Mouse (Mus musculus) cerebellum, adult (tissue): Measurements from ENCODE around the gene Sos1.
A peak's percentile ranks its signal among the peaks of the same experiment; 100 is the strongest.

ENCODE experiments used
- ATAC-seq: cut with Nextera tagmentation; 2 replicates; pipeline ENCODE4 v1.9.2; 2017; ENCODE audit warnings: mild to moderate bottlenecking, moderate library complexity, mixed read lengths; ENCODE audit not compliant: insufficient number of reproducible peaks, low FRiP score, low TSS enrichment

Gene Sos1

DNA sequence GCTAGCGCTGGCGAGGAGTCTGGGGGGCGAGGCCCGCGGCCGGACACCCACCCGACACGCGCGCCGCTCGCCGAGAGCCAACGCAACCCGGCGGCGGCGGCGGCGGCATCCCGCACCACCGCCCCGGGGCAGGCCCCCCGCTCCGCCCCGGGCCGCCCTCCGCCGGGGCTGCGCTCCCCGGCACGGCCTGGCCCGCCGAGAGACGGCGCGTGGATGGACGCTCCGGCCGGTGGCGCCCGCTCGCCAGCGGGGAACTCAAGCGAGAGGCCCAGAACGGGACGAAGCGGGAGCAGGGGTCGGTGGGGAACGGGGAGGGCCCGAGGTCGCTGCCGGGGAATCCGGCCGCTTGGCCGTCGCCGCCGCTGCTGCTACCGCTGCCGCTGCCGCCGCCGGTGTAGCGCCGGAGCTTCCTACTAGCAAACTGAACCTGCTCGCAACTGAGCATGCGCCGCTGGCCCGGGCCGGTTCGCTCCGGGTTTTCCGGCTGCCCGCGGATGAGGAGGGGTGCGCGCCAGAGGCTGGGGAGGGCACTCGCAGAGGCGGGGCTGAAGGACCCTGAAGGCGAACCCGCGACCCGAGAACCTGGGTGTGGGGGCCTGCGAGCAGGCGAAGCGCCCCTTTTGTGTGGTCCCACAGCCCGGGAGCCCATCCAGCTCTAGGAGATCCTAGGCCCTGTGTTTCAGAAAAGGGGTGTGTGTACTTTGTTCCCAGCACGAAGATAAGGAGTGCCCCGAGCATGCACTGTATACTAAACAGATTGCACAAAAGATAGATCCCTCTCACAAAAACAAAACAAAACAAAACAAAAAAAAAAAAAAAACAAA lies at the start of gene Sos1:
Gene Sos1 (minus strand): TSS at position 423 of the 824 bp plus-strand sequence.
- ATAC-seq = peak; percentile 80

DNA sequence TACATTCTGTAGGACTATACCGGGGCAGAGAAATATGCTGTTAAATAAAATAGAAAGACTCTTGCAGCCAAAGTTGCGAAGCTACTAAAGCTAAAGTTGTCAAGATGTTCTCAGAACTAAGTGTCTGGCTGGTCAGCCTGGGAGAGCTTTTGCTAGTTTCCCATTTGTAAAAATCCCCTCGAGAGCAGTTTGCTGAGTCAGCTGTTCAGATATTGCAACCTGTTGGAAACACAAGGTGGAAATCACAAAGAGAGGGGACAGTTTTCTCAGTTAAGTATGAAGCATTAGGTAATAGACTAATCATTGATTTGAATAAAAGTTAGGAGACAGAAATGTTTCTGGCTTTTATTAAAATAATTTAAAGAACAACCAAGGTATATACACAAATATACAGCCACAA lies 43.0 kb upstream of the Sos1 start:
- ATAC-seq = no peak

DNA sequence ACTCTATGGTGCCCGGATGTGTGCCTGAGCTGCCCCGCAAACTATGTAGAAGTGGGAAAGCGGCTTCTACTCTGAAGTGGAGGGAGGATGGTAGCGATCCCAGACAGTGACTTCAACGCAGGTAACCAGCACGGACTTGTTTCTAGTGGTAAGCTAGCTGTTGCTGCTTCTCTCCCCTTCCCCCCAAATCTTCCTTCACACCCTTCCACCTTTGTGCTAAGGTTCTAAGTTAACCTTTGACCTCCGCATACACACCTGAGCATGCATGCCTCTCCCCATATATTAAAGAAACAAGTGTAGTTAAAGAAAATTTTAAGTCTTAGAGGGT lies 41.9 kb upstream of the Sos1 start:
- no peak for ATAC-seq

DNA sequence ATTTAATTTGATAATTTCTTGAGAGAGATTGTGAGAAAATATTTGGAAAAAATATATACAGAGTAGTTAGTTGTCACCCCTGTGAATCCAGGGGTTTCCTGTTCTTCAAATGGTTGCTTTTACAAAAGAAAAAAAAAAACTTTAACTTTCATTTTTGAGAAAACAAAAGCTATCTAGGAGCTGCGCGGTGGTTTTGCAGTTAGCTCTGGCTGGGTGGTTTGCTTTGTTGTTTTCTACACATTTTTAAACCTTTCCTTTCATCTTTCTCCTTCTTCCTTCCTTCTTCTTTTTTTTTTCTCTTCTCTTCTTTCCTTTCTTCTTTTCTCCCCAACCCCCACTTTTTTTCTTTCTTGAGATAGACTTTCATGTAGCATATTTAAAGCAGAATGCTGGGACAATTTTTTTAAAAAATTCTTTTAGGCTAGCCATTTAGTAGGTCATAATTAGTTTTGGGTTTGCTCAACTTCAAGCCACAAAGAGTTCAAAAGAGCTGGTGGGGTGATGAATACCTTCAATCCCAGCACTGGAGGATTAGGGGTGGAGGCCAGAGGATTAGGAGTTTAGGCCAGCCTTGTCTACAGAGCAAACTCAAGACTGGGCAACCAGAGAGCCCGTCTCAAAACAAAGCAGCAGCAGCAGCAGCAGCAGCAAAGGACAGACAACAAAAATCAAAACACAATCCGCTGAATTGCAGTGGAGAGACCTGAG lies 41.4 kb upstream of the Sos1 start:
- no peak for ATAC-seq

DNA sequence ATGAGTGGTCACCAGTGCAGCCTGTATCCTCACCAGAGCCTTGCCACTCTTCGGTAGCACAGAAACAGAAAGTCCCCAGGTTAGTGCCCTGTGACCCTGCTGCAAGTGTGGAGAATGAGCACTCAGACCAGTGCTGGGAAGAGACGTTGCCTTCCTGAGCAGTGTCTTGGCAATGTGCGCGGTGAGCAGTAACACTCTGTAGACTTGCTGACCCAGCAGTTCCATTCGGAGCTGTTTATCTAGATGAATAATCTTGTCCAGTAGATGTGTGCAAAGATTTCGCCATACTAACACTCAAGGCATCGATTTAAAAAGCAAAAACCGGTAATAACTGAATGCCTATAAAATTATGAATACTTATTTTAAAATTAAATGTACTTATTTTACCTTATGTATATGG lies 40.3 kb upstream of the Sos1 start:
- ATAC-seq = no peak

DNA sequence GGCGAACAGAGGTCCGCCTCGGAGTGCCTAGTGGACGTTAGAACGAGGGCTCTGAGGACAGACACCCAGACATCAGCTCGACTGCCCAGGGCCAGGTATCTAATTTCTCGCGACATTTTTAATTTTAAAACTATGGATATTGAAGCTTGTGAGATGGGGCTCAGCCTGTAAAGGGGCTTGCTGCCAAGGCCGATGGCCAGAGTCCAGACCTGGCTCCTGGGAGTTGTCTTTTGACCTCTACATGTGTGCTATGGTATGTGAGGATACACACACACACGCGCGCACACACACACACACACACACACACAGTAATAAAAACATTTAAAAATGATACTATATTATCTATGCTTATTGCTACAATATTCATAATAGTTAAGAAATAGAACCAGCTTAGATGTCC lies 38.6 kb upstream of the Sos1 start:
- no peak for ATAC-seq

DNA sequence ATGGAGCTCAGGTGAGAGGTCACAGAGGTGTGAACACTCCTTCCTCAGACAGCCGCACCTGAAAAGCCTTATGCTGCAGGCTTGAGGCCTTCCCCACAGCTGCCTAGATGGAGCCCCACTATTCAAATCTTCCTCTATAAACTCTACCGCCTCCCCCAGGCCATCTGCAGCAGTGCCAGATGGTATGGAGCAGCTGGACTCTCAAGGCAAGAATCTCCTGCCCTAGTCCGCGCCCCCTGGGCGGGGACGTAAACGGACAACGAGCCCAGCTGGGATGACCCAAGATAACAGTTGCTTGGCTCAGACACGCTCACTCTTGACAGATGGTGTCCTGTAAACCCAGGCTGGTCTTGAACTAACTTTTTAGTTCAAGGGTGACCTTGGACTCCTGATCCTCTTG lies 37.0 kb upstream of the Sos1 start:
- no peak for ATAC-seq

DNA sequence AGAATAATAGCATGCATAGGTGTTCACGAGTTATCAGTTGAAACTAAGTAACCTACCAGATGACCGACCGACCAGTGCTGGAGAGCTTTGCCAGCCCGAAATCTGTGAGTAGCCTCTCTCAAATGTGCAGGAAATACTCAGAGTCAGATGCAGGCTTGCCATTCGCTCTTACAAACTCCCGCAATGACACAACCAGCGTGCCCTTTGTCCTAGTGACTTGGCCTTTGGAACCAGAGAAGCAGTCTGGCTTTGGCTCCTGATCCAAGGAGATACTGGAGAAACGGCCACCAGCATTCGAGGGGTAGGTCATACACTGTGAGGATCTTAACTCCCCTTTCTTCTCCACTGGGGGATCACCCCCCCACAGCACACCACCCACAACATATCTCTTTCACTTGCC lies 35.7 kb upstream of the Sos1 start:
- ATAC-seq = no peak

DNA sequence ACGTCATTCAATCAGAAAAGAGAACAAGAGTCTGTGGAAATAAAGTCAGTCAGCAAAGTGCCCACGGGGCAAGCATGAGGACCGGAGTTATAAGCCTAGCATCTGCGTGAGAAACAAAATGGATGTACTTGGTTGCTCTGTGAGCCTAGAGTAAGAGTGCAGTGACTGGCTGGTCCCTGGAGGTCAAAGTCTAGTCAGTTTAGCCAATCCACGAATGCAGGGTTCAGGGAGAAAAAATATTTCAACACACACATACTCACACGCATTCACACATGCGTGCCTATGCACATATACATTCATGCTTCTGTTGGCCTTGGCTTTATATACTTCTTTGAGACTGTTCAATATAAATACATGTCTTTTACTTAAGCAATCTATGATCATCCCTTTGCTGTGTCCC lies 35.3 kb upstream of the Sos1 start:
- no peak for ATAC-seq

DNA sequence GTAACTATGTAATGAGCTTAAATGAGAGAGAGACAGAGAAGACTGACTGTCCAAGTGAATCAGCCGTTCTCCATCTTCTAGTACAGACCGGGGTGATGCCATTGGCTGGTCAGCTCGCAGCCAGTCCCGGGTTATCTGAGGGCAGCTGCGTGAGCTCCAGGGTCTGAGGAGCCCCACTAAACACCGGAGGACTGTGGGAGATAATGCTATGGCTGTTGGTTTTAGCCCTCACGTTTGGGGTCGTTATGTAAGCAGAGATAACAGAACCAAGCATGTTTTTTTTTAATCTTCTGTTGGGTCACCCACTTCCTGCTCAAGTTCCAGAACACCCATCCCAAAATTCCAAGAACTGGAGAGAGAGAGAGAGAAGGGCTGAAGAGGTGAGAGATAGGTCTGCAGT lies 33.5 kb upstream of the Sos1 start:
- ATAC-seq = no peak

DNA sequence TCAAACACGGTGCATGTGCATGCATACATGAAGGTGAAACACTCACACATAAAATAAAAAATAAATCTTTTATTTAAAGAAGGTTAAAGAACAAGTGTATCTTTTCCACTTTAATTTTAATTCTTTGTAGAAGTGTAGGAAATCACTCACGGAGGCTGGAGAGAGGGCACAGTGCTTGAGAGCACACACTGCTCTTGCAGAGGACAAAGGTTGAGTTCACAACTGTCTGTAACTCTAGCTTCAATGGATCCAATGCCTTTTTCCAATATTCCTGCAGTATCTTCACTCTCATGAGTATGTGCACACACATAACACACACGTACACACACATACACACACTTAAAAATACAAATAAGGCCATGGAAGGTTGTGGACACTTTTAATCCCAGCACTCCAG lies 30.2 kb upstream of the Sos1 start:
- no peak for ATAC-seq

DNA sequence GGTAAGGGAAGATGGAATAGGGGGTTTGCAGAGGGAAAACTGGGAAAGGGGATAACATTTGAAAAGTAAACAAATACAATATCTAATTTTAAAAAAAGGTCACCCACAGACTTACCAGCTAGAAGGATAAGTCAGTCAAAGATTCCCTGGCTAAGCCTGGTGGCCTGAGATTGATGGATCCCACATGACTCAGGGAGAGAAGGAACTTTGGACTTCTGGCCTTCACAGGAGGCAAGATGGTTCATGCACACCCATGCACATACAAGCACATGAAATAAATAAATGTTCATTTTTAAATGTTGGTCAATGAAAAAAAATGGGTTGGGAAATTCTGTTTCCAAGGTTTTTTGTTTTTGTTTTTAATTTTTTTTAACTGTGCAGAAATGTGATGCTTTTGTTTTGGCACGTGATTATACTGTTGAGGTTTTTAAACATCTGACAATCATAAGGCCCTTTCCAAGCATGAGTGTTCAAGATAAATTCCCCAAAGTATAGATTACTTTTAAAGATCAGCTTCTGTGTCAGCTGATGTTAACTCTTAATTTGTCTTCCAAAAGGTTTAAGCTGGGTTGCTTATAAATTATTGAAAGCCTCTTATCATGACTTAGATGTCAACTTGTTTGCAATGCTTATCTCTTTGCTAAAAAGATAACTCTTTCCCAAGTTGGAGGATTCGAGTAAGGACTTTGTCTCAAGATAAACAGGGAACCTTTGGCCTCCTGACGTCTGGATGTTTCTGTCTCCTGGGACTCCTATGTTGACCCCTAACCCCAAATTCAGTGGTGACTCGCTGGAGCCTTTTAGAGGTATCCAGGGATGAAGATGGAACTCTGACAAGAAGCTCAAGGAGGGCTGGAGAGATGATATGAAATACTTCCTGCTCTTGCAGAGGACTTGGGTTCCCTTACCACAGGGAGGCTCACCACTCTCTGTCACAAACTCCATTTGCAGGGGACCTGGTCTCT lies 29.5 kb upstream of the Sos1 start:
- ATAC-seq = no peak

DNA sequence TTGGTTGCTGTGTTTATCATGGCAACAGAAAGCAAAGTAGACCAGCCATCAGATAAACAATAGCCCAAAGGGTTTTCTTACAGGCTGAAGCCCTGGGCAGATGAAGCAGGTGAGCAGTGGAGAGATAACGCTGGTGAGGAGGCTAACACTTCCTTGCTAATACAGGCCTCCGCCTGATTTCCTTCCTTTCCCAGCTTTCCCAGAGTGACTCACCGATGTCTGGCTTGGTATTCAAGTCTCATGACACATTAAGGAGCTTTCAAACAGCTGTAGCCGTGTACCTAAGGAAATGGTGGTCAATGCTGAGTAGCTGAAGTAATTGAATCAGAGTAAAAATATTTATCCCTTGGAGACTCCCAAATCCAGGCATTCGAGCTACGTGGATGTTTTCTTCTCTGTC lies 25.5 kb upstream of the Sos1 start:
- no peak for ATAC-seq

DNA sequence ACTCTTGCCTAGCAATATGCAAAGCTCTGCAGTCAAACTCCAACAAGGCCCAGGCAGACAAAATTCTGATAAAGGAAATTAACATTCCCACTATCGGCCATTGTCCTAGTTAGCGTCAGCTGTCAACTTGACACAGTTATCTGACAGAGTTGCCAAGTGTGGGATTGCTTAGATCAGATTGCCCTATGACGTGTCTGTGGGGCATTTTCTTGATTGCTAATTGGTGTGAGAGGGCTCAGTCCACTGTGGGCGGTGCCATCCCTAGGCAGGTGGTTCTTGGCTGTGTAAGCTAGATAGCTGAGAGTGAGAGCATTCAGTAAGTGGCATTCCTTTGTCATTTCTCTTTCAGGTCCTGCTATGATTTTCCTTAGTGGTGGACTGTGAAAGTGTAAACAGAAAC lies 25.1 kb upstream of the Sos1 start:
- ATAC-seq = no peak

DNA sequence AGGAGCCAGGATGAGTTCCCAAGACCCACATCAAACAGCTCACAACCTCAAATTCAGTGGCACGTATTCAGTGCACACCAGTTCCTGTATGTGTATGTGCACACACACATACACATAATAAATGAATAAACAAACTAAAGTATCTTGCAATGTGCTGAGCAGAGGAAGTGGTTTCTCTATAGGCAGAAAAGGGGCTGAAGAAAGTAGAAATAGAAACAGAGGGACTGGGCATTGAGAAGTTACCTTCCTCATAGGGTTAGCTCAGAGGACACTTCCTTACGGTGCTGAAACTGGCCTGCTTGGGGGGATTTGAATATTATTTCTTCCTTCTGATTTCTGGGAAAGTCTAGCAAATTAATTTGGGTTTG lies 21.5 kb upstream of the Sos1 start:
- no peak for ATAC-seq

DNA sequence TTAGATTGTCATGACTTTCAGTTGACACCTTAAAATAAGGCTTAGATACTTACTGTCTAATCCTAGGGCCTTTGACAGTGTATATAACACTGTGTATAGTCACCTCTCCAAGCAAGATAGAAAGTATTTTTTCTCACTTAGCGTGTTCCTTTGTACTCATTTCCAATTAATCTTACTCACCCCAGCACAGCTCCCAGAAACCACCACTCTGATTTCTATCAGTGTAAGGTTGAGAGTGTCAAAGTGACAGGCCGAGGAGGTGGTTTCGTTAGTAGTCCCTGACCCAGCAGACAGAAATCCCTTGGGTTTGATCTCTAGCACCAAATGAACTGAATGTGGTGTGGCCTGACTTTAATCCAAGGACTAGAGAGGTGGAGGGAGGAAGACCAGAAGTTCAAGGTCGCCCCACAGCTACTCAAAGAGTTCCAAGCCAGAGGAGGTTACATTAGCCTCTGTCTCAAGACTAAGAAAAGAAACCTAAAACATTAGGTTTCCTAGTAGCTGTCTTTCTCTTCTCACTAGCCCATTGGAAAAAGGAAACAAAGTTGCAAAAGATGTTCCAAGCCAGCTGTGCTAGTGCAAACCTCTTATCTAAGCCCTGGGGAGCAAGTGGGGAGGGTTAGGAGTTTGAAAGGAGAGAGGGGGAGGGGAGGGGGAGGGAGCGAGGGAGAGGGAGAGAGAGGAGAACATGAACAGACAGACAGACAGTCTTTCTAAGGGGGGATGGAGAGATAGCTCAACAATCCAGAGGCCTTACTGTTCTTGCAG lies 21.0 kb upstream of the Sos1 start:
- ATAC-seq = no peak

DNA sequence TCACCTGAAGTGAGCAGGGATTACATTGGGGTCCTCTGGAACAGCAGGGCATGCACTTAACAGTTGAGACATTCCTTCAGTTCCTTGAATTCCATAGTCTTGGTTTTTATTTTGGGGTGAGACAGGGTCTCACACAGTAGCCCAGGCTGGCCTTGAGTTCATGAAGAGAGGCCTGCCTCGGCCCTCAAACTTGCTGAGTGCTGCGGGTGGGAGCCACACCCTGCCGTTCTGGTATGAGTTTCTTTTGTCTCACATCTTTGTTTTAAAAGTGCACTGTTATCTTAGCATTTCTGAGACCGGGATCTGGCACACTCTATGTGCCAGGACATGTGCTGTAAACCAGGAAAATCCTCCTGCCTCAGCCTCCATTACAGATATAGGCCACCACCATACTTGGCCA lies 19.8 kb upstream of the Sos1 start:
- ATAC-seq = no peak

DNA sequence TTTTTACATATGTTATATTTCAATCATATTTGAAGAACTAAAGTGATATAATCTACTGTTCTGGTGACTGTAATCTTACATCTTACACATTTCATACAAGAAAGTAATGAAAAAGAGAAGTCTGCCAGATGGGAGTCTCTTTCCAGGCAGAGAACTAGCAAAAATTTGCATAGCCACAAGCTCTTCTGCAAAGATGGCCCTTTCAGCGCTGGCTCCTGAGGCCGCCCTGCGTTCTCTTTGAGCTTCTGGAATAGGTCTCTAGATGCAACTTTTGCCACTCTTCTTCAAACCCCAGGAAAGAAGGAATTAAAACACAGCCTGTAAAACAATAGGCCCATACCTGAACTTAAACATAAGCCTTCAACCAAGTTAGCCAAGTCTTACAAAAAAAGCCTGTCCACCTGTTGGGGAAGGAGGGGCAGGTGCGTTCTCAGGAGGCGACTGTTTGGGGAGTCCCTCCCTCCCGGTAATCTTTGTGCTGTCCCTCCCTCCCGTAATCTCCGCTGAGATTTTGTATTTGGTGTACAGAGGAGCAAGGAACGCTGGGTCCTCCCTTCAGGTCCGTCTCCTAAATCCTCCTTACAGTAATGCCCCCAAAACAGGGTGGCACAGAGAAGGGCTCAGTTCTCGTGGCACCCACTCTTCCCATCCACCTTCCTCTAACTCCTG lies 18.5 kb upstream of the Sos1 start:
- ATAC-seq = no peak

DNA sequence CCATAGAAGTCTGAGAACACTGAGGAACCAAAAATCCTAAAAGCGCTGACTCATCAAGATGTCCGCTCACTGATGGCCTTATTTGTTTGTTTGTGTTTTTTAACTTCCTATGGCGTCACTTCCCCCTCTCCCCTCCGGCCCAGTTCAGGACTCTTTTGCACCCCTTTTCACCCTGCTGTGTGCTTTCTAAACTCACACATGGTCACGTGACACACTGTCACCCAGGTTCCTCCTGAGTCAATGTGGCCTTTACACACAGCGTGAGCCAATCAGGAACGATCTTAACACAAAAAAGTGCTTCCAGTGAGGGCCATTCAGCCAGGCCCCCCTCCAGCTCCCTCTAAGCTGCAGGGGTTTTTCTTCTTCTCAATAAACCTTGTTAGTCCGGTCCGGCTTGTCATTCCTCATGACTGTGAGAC lies 16.9 kb upstream of the Sos1 start:
- ATAC-seq = no peak

DNA sequence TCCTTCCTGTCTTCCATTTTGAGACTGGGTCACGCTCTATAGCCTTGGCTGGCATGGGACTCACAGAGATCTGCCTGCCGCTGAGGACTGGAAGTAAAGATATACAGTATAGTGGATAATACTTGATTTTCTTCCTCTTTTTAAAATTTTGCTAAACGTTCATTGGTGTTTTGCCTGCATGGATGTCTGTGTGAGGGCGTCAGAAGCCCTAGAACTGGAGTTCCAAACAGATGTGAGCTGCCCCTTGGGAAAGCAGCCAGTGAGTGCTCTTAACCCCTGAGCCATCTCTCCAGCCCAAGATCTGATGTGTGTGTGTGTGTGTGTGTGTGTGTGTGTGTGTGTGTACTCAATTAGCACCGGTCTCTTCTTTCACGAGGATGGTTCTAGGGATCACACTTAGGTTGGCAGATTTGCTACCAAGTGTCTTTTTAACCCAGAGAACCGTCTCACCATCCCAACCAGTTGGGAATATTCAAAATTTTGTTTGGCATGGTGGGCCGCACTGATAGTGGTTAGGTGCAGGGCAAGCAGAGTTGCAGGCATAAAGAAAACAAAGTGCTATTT lies 16.4 kb upstream of the Sos1 start:
- no peak for ATAC-seq
